Mouse (Mus musculus): ENCODE measurements around the gene Prpf40b. TPM values are rescaled to one million over a fixed set of nuclear protein-coding genes. Genes with fewer than 3 reads are reported as not detected.

Gene Prpf40b
- polyA plus RNA-seq, 1 experiment from 2014 or later = 34.8 TPM

Other genes starting within 250 kb of the Prpf40b start
- 35.0 and 38.4 TPM in 2 replicates for gene Prph, start 239.9 kb upstream of the Prpf40b start, polyA plus RNA-seq (2015; fragmentation: Nextera tagmentation; extraction: Ambion mirVana)
- 20.2 and 25.4 TPM in 2 replicates for gene Troap, start 220.5 kb upstream of the Prpf40b start, polyA plus RNA-seq (2015; fragmentation: Nextera tagmentation; extraction: Ambion mirVana)
- 0.09 and 0.17 TPM in 2 replicates for gene C1ql4, start 207.3 kb upstream of the Prpf40b start, polyA plus RNA-seq (2015; fragmentation: Nextera tagmentation; extraction: Ambion mirVana)
- 45.0 and 45.4 TPM in 2 replicates for gene Dnajc22, start 201.9 kb upstream of the Prpf40b start, polyA plus RNA-seq (2015; fragmentation: Nextera tagmentation; extraction: Ambion mirVana)
- gene Spats2, start 169.2 kb upstream of the Prpf40b start, polyA plus RNA-seq (2015; fragmentation: Nextera tagmentation; extraction: Ambion mirVana) = 18.1 and 20.9 TPM in 2 replicates
- 0.39 and 0.56 TPM in 2 replicates for gene Kcnh3, start 70.2 kb upstream of the Prpf40b start, polyA plus RNA-seq (2015; fragmentation: Nextera tagmentation; extraction: Ambion mirVana)
- gene Mcrs1, start 43.1 kb upstream of the Prpf40b start, polyA plus RNA-seq (2015; fragmentation: Nextera tagmentation; extraction: Ambion mirVana) = 124 and 128 TPM in 2 replicates
- gene Fam186b, start 801 bp downstream of the Prpf40b start, polyA plus RNA-seq (2015; fragmentation: Nextera tagmentation; extraction: Ambion mirVana) = 0.24 TPM in 1 of 2 replicates, not detected in the other
- 10.6 and 10.8 TPM in 2 replicates for gene Fmnl3, start 75.4 kb downstream of the Prpf40b start, polyA plus RNA-seq (2015; fragmentation: Nextera tagmentation; extraction: Ambion mirVana)
- 726 and 829 TPM in 2 replicates for gene Tmbim6, start 97.8 kb downstream of the Prpf40b start, polyA plus RNA-seq (2015; fragmentation: Nextera tagmentation; extraction: Ambion mirVana)
- gene Nckap5l, start 162.7 kb downstream of the Prpf40b start, polyA plus RNA-seq (2015; fragmentation: Nextera tagmentation; extraction: Ambion mirVana) = 5.8 and 6.5 TPM in 2 replicates
- 14.3 and 16.2 TPM in 2 replicates for gene Bcdin3d, start 179.6 kb downstream of the Prpf40b start, polyA plus RNA-seq (2015; fragmentation: Nextera tagmentation; extraction: Ambion mirVana)
- 0.91 and 1.1 TPM in 2 replicates for gene Faim2, start 233.1 kb downstream of the Prpf40b start, polyA plus RNA-seq (2015; fragmentation: Nextera tagmentation; extraction: Ambion mirVana)